Mouse (Mus musculus) myocyte (in vitro differentiated cells): ENCODE results near the gene Cadm3.

ENCODE experiments used
- CEBPB ChIP-seq: IDR thresholded peaks from 2 replicates; pipeline ENCODE4 v1.6.1; 2011; ENCODE audit warnings: mild to moderate bottlenecking, moderate library complexity; ENCODE audit not compliant: poor library complexity, insufficient read depth, severe bottlenecking
- E2F4 ChIP-seq: IDR thresholded peaks from one replicate; pipeline ENCODE4 v1.6.1; 2011; ENCODE audit warnings: mild to moderate bottlenecking, control low read depth, moderate library complexity; ENCODE audit not compliant: insufficient read depth
- MAX ChIP-seq: IDR thresholded peaks from one replicate; pipeline ENCODE4 v1.6.1; 2011; ENCODE audit warnings: low read depth, mild to moderate bottlenecking, control low read depth
- MYOG ChIP-seq, 3 experiments: IDR thresholded peaks; one replicate each; pipeline ENCODE4 v1.6.1; 2011; ENCODE audit warnings: control low read depth in 2 of 3, low read depth in 2 of 3, mild to moderate bottlenecking in 2 of 3; ENCODE audit not compliant: insufficient read length in 2 of 3, control insufficient read depth in 1 of 3, insufficient read depth in 1 of 3
- POLR2A ChIP-seq: IDR thresholded peaks from one replicate; pipeline ENCODE4 v1.6.1; 2011; ENCODE audit warnings: low read depth, mild to moderate bottlenecking, control low read depth, moderate library complexity; ENCODE audit not compliant: insufficient read length
- POLR2AphosphoS2 ChIP-seq: IDR thresholded peaks from one replicate; pipeline ENCODE4 v1.6.1; 2011; ENCODE audit warnings: low read depth, control low read depth; ENCODE audit not compliant: insufficient read length
- REST ChIP-seq: IDR thresholded peaks from one replicate; pipeline ENCODE4 v1.6.1; 2011; ENCODE audit warnings: mild to moderate bottlenecking, control low read depth, moderate library complexity; ENCODE audit not compliant: insufficient read depth, insufficient read length
- SRF ChIP-seq: IDR thresholded peaks from one replicate; pipeline ENCODE4 v1.6.1; 2011; ENCODE audit warnings: low read depth; ENCODE audit not compliant: control insufficient read depth, insufficient read length
- TCF12 ChIP-seq: IDR thresholded peaks from one replicate; pipeline ENCODE4 v1.6.1; 2011; ENCODE audit warnings: mild to moderate bottlenecking, control low read depth; ENCODE audit not compliant: poor library complexity, insufficient read depth, severe bottlenecking
- USF1 ChIP-seq: IDR thresholded peaks from one replicate; pipeline ENCODE4 v1.6.1; 2011; ENCODE audit warnings: low read depth, mild to moderate bottlenecking, control low read depth, moderate library complexity

DNA sequence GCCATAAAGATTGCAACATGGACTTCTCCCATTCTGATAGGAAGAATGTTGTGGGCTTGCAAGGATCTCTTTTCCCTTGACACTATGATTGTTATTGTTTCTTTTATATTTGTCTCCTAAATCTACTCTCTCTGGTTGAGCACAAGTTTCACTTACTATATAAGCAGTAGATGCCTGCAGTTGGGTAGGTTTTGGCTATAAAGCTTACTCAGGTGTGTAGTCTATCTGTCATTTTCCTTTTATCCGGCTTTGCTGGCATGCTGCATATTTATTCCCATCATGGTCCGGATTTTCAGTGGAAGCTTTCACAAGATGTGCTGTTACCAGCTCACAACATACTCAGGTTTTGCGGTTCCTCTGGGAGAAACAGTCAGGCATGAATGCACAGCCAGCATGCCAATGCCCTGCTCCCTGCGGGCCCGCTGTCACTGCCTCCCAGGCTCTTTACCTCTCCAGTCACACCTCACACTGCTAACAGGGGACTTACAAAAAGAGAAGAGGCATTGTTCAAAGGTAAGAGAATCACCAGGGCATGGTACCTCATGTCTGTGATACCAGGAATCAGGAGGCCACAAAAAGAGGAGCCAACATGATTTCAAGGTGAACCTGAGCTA lies 37.3 kb upstream of the Cadm3 start:
- no peak for TF ChIP-seq MAX
- no peak for TF ChIP-seq POLR2AphosphoS2
- no peak for TF ChIP-seq USF1
- TF ChIP-seq POLR2A = no peak
- no peak for TF ChIP-seq MYOG (IDR thresholded peaks at IDR 0.05; ENCODE audit: control insufficient read depth in 1 of 3, insufficient read depth in 1 of 3, insufficient read length in 2 of 3, low read depth in 2 of 3)
- TF ChIP-seq TCF12 = no peak
- no peak for TF ChIP-seq REST
- TF ChIP-seq E2F4 = no peak
- TF ChIP-seq SRF = no peak
- TF ChIP-seq CEBPB = no peak
